Mouse (Mus musculus) myocyte (in vitro differentiated cells): Measurements from ENCODE around the gene Kcne1.

Experiments used
- MAX ChIP-seq: IDR thresholded peaks from one replicate; pipeline ENCODE4 v1.6.1; 2011; ENCODE audit warnings: low read depth, mild to moderate bottlenecking, control low read depth
- POLR2A ChIP-seq: IDR thresholded peaks from one replicate; pipeline ENCODE4 v1.6.1; 2011; ENCODE audit warnings: low read depth, mild to moderate bottlenecking, control low read depth, moderate library complexity; ENCODE audit not compliant: insufficient read length
- POLR2AphosphoS2 ChIP-seq: IDR thresholded peaks from one replicate; pipeline ENCODE4 v1.6.1; 2011; ENCODE audit warnings: low read depth, control low read depth; ENCODE audit not compliant: insufficient read length
- REST ChIP-seq: IDR thresholded peaks from one replicate; pipeline ENCODE4 v1.6.1; 2011; ENCODE audit warnings: mild to moderate bottlenecking, control low read depth, moderate library complexity; ENCODE audit not compliant: insufficient read depth, insufficient read length

DNA sequence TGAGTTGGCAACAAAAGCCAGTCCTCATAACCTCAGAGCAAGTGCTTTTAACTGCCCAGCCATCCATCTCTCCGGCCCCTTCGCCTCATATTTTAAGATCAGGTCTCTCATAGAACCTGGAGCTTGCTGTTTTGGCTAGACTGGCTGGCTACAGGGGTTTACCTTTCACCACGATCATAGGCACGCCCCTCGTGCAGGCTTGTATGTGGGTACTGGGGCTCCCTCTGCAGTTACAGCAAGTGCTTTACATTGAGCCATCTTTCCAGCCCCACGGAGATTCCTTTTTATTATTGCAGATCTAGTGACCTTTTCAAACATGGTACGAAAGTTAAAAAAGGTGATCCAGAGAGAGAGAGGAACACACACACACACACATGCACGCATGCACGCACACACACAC lies 24.7 kb downstream of the Kcne1 start:
- TF ChIP-seq MAX: no peak
- TF ChIP-seq POLR2AphosphoS2: no peak
- no peak for TF ChIP-seq POLR2A
- no peak for TF ChIP-seq REST
